Mouse (Mus musculus): Measurements from ENCODE around the gene Evi5l.

GRCm38 (mm10) chr8:4166881-4167525 is 636 bp downstream of the Evi5l start:
- TF ChIP-seq CTCF (conservative IDR thresholded peaks at IDR 0.05; ENCODE audit: low read length) (no peak), NANOG (IDR thresholded peaks at IDR 0.05; ENCODE audit: borderline replicate concordance, low read length) (no peak), POU5F1 (IDR thresholded peaks at IDR 0.05; ENCODE audit: borderline replicate concordance, low read length) (no peak)
